Mouse (Mus musculus): Measurements from ENCODE around the gene Gm20671.
"Not testable (repeated sequence)": the region's sequence is repeated elsewhere in the genome, so short reads cannot be mapped to it uniquely, and the experiment has no call there.

Gm20671 gene

DNA sequence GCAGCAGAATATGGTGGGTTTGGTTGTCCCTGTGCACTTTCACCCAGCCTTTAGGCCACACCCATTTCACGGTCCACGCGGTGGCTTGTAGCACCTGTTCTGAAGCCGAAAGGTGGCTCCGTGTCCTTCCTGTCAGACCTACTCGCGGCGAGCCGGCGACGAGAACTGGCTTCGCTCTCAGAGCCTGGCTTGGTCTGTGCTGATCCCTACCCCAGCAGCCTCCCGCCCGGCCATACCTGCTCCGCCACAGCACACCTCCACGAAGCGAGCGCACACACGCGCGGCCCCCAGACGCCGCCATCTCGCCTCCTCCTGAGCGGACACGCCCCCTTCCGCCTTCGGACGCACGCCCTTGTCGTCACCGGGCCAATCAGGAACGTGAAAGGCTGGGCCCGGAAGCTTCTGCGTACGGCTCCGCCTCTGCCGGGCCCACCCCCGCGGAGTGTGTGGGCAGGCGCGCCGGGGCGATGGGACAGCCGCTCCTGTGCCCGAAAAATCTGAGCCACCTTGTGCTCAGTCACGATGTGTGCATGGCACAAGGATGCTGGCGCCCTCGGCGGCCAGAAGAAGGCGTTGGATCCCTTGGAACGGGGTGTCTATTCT is 41.5 kb downstream of the Gm20671 start, which contains the start of gene Pisd:
Gene Pisd (minus strand): TSS at position 334 of the 603 bp plus-strand sequence.
- ATAC-seq (ENCODE audit: low TSS enrichment) = peak; percentile 97

- no peak; the same call in 1 of the 2 replicates for ATAC-seq (ENCODE audit: low TSS enrichment)
Observed at GRCm38 (mm10) chr5:32784726-32785125, 42.2 kb downstream of the Gm20671 start.

- ATAC-seq (ENCODE audit: low TSS enrichment) = no peak
Observed at GRCm38 (mm10) chr5:32781596-32781995, 45.3 kb downstream of the Gm20671 start.

GRCm38 (mm10) chr5:32778168-32778567 is 48.7 kb downstream of the Gm20671 start:
- no peak for ATAC-seq (ENCODE audit: low TSS enrichment)

- no peak for ATAC-seq (ENCODE audit: low TSS enrichment)
Observed at GRCm38 (mm10) chr5:32772361-32772760, 54.5 kb downstream of the Gm20671 start.

DNA sequence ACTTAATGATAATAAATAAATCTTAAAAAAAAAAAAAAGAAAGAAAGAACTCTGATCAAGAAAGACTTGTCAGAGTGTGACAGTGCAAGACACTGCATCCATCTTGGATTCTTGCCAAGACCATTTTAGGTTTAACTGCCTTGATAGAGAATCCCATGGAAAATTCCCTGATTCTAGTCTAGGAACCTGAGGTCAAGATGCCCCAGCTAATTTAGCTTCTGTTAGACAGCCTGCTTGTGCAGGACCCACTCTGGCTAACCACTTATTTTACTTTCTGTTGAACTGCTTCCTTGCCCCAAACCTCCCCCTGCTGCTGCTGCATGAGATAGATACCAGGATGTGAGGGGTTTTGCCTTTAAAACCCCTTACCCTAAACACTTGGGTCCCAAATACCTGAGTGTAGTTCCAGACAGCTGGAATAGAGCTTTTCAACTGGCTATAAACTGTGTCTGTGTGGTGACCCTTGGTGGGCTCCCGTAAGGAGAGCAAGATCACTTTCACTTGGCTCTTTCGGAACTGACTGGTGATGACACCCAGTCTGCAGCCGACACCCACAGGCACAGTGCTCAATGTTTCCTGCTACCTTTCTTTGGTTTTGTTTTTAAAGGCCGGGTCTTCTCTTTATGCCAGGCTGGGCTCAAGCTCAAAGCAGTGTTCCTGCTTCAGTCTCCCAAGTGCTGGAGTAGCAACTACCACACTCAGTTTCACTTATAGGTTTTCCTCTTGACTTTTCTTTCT is 59.1 kb downstream of the Gm20671 start:
- 0 out of 2 replicates have a peak, but pooled peaks have one; percentile 32 for ATAC-seq (ENCODE audit: low TSS enrichment)

DNA sequence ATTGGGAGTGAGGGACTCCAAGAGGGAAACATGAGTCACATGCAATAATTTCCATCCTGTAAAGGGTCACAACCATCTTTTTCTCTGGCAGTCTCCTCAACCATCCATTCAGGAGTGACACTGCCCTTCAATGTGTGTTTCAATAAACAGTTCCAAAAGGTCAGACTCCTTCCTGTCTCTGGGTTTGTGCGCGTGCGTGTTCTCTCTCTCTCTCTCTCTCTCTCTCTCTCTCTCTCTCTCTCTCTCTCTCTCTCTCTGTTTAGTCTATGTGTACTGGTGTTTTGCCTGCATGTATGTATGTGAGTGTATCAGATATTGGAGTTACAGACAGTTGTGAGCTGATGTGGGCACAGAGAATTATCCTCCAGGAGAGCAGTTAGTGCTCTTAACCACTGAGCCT is 59.9 kb downstream of the Gm20671 start:
- ATAC-seq (ENCODE audit: low TSS enrichment) = no peak

DNA sequence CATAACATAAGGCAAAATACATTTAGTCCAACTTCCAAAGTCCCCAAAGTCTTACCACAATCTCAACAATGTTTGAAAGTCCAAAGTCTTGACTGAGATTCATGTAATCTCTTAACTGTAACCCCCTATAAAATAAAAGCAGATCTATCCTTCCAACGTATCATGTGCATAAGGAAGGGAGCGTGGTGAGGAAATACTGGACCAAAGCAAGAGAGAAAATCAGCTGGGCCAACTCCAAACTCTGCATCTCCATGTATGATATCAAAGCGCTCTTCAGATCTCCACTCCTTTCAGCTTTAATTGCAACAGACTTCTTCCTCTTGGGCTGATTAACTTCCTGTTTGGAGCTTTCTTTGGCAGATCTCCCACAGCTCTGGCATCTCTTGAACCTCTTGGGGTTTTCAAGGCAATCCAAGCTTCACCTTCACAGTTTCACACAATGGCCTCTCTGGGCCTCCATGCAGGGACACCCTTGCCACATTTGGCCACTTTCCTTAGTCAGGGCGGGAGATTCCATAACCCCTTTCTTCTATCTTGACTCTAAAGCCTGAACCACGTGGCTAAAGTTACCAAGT is 65.3 kb downstream of the Gm20671 start:
- ATAC-seq (ENCODE audit: low TSS enrichment) = no peak

- peak; percentile 47; the same call in 1 of the 2 replicates for ATAC-seq (ENCODE audit: low TSS enrichment)
Observed at GRCm38 (mm10) chr5:32760787-32761186, 66.1 kb downstream of the Gm20671 start.

DNA sequence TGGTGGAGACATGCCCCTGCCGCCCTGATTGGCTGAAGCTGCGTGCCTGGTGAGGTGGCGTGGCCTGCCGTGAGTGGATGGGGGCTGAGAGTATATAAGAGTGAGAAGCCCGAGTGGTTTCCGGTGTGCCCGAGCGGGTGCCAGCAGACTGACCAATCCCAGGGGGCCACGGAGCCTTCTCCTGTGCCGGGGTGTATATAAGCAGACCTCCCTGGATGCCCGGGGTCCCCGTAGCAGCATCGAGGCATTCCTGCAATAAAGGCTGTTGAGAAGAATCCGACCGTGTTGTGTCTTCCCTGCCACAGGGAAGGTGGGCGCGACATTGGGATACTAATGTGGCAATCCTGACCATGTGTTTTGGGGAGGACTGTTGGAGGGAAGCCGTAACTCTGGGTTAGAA is 66.6 kb downstream of the Gm20671 start:
- ATAC-seq (ENCODE audit: low TSS enrichment) = not testable (repeated sequence)

DNA sequence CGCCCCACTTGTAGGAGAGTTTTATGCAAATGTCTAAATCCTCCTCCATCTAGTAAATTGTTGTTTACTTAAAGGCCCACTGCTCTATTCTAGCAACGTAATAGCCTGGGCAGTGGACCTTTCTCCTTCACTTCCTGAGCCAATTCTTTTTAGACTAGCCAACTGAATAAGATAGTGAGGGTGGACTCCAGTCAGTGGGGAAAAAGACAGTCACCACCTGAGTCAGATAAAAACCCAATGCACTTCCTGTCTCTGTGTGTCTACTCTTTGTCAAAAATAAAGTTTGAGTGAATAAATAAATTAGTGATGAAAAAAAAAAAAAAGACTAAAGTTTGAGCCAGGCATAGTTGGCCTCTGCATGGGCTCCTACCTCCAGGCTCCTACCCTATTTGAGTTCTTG is 67.2 kb downstream of the Gm20671 start:
- no peak for ATAC-seq (ENCODE audit: low TSS enrichment)

- ATAC-seq (ENCODE audit: low TSS enrichment) = no peak
Observed at GRCm38 (mm10) chr5:32756141-32756540, 70.8 kb downstream of the Gm20671 start.

DNA sequence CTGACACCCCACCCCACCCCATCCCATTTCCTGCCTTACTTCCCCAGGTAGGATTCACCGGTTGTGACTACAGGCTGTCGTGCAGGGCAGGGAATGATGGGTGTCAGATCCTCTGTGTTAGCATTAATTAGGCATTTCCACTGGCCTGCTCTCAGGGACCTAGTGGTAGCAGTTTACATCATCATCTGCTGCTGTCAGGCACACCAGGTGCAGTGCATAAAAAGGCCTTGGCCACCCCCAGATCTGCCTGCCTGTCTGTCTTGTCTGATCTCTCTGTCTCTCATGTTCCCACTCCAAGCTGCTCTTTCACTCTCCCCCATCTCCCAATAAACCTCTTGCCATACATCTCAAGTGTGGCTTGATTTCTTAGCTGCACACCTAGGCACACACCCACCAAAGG is 75.2 kb downstream of the Gm20671 start:
- ATAC-seq (ENCODE audit: low TSS enrichment) = no peak

DNA sequence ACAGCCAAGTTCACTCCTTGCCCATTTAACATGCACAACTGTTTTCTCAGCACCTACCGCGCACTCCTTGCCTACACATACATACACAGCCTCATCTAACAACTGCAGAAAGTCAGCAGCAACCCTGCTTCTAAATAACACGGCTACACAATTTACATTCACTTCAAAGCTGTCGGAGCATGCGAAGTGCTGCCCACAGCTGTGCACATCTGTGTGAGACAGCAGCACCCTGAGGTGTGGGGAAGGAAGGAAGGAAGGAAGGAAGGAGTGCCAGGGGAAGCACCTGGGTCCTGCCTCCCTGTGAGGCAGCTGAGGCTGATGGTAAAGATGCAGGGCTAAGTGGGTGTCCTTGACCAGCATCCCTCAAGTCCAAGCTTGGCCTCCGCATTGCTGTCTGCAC is 78.0 kb downstream of the Gm20671 start:
- no peak for ATAC-seq (ENCODE audit: low TSS enrichment)

DNA sequence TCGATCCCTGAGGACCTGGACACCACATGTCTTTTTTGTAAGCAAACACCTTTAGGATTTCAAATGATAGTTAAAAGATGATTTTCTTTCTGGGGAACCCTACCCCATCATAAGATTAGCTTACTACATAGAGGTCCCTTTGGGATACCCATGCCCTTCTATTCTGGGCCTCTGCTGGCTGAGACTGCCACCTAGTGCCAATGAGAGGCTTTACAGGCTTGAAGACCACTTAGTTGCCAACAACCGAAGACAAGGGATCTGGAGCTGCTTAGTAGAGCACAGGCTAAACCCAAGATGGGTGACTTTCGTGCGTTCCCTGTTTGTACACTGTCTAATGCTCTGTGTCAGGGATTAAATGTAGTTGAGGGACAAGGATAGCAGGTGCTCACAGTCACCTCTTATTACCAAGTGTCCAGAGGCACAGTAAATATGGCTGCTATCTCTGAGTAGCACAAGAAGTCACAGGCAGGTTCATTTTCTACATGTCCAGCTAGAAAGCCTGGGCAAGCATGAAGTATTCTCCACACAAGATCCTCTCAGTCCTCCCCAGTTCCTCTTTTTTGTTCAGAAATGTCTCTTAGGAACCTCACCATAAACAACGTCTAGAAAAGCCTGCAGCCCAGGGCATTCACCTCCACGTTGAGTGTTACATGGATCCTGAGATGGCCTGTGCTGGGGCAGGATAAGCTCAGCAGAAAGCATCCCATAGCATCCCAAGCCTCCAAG is 79.1 kb downstream of the Gm20671 start:
- ATAC-seq (ENCODE audit: low TSS enrichment) = peak; percentile 41; the same call in 1 of the 2 replicates

DNA sequence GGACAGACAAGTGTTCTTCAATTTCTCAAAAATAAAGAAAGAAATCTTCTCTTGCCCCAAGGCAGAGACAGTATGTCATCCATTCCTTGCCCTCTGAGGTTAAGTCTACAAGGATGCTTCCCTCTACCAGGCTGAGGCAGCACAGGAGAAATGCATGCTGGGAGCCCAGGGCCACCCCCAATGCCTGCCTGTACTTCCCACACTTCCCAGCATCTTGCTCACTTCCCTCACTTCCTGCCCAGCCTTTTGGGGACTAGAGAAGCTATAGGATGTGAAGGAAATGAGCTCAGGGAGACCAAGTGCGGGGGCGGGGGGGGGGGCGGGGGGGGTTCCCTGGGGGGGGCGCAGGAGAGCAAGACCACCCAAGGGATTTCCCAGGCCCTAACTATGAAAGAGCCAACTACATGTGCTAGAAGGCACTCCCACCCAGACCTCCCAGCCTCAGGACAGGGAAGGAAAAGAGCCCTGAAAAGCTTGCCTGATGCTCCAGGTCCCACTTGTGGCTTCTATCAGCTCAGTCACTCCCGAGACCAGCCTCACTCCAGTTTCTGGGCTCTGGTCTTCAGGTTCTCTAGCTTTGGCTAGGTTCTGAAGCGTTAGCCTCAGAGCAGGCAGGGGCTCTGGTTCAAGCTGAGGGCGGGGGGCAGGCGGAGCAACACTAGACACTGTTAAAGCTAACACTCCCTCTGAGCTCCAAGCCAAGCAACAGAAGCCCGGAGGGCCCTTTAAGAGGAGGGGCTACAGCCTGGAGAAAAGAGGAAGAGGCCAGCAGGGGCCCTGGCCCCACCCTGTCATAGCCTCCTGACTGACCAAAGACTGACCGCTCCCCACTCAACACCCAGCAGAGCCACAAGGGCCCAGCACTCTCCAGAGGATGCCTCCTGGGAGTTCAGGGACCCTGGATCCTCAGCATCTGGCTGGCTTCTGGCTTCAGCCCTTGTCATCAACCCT is 80.9 kb downstream of the Gm20671 start:
- ATAC-seq (ENCODE audit: low TSS enrichment) = peak; percentile 22; the same call in 1 of the 2 replicates

DNA sequence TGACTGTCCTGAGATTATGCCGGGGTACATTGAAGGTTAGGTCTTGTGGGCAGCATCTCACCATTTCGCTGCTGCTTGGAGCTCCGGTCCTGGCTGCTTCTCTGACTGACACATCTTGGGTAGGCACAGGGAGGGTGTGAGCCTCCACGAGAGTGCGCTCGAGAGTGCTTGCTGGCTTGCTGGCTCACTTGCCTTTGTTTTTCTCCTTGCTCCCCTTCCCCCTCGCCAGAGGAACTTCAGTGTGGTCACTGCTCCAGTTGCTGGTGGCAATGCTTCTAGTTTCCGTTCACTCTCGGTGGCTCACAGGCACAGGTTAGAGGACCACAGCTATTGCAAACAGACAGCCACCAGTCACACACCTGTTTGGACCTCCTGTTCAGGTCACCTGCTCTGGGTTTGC is 84.8 kb downstream of the Gm20671 start:
- ATAC-seq (ENCODE audit: low TSS enrichment) = peak; percentile 71

DNA sequence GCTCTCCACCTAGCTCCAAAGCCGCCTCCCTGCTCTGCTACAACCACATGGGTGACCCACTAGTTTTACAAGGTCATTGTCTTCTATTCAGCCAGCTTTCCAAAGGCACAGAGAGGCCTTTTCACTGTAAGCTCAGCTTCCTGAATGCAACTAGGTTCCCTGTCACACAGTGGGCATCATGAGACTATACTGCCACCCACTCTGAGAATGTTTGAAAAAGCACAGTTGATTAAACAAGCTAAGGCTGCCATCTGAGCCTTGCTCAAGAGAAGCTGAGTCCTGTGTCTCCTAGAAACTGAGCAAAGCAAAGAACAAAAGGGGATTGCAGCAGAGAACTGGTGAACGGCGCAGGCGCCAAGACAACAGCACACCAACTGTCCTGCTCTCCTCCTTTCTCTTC is 85.5 kb downstream of the Gm20671 start:
- peak; percentile 57 for ATAC-seq (ENCODE audit: low TSS enrichment)

DNA sequence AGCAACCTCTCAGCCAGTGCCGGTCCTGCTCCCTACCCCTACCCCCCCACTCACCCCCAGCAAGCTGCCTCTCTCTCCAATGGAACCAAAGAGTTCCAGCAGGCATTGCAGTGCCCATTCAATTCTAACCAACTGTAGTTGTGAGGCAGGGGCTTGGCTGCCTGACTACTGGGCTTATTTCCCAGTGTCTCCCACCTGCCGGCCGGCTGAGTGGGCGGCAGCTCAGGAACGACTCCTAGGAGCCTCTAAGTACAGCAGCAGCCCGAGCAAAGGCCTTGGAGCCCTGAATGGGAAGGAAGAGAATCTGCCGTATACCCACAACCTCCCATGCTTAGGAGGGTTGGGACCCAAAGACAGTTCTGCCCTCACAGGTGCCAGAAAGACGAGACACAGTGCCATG is 86.1 kb downstream of the Gm20671 start:
- ATAC-seq (ENCODE audit: low TSS enrichment) = not testable (repeated sequence)

- no peak for ATAC-seq (ENCODE audit: low TSS enrichment)
Observed at GRCm38 (mm10) chr5:32740138-32740537, 86.8 kb downstream of the Gm20671 start.

- ATAC-seq (ENCODE audit: low TSS enrichment) = not testable (repeated sequence)
Observed at GRCm38 (mm10) chr5:32736770-32737169, 90.1 kb downstream of the Gm20671 start.

Measured in frontal cortex, adult (tissue).